Mouse (Mus musculus) gastrocnemius, postnatal 25 days (tissue): ENCODE measurements around the gene Fras1. TPM values are rescaled to one million over a fixed set of nuclear protein-coding genes. Genes with fewer than 3 reads are reported as not detected.

Source experiments
- DNase-seq: peaks from one replicate; pipeline ENCODE4 v3.0.0; 2022
- long read RNA-seq, 2 experiments: library from polyadenylated mRNA; stranded (forward); transcript quantifications; one replicate each; pipeline ENCODE4 v2.0.0; 2021
- total RNA-seq, 2 experiments: library from RNA; stranded (reverse); gene quantifications; 1 replicate in 1 of 2; 2 replicates in 1 of 2; pipeline ENCODE4 v1.2.3; 2021

Gene Fras1
- 1 to 10 TPM; 3.3 to 3.8 TPM for total RNA-seq
- long read RNA-seq, experiment 1: 0 reads
- long read RNA-seq, experiment 2, partial matches to known transcripts: 1 of 1 reads
- long read RNA-seq, experiment 2, other reads (novel, unspliced or antisense): 0 of 1 reads

GRCm38 (mm10) chr5:96373567-96373985 lies at the start of gene Fras1:
Gene Fras1, plus strand, starts transcription at chr5:96373955.
- DNase-seq: peak; percentile 7

GRCm38 (mm10) chr5:96331048-96331737 lies 42.6 kb upstream of the Fras1 start:
- no peak for DNase-seq

GRCm38 (mm10) chr5:96331738-96332070 lies 42.1 kb upstream of the Fras1 start:
- DNase-seq: no peak

- DNase-seq: no peak
These were observed 39.8 kb upstream of the Fras1 start for GRCm38 (mm10) chr5:96333963-96334362.

- no peak for DNase-seq
These were observed 33.2 kb upstream of the Fras1 start for GRCm38 (mm10) chr5:96340564-96340963.

GRCm38 (mm10) chr5:96344983-96345382 lies 28.8 kb upstream of the Fras1 start:
- DNase-seq: no peak

- DNase-seq: no peak
These were observed 21.8 kb upstream of the Fras1 start for GRCm38 (mm10) chr5:96351963-96352362.

- DNase-seq: no peak
These were observed 9.8 kb upstream of the Fras1 start for GRCm38 (mm10) chr5:96363950-96364349.

- no peak for DNase-seq
These were observed 8.2 kb upstream of the Fras1 start for GRCm38 (mm10) chr5:96365590-96365989.

GRCm38 (mm10) chr5:96367260-96367659 lies 6.5 kb upstream of the Fras1 start:
- DNase-seq: no peak

GRCm38 (mm10) chr5:96373106-96373505 lies 649 bp upstream of the Fras1 start:
- no peak for DNase-seq

GRCm38 (mm10) chr5:96373986-96374901 lies 489 bp downstream of the Fras1 start:
- peak; percentile 46 for DNase-seq

GRCm38 (mm10) chr5:96375391-96375831 lies 1.7 kb downstream of the Fras1 start:
- DNase-seq: no peak

GRCm38 (mm10) chr5:96376216-96376615 lies 2.5 kb downstream of the Fras1 start:
- no peak for DNase-seq

GRCm38 (mm10) chr5:96386138-96386933 lies 12.6 kb downstream of the Fras1 start:
- DNase-seq: no peak

- DNase-seq: no peak
These were observed 14.6 kb downstream of the Fras1 start for GRCm38 (mm10) chr5:96388306-96388705.

GRCm38 (mm10) chr5:96389963-96390623 lies 16.3 kb downstream of the Fras1 start:
- peak; percentile 36 for DNase-seq

- no peak for DNase-seq
These were observed 17.3 kb downstream of the Fras1 start for GRCm38 (mm10) chr5:96391086-96391485.

GRCm38 (mm10) chr5:96394947-96395346 lies 21.2 kb downstream of the Fras1 start:
- DNase-seq: no peak

GRCm38 (mm10) chr5:96395786-96396650 lies 22.3 kb downstream of the Fras1 start:
- DNase-seq: no peak

GRCm38 (mm10) chr5:96402555-96402954 lies 28.8 kb downstream of the Fras1 start:
- no peak for DNase-seq
